Mouse (Mus musculus) G1E (cell line): ENCODE data around the gene Ndufs5. TPM values are rescaled to one million over a fixed set of nuclear protein-coding genes. Genes with fewer than 3 reads are reported as not detected.
A peak's percentile ranks its signal among the peaks of the same experiment; 100 is the strongest.

Source experiments
- ATAC-seq: 2 replicates; pipeline ENCODE4 v1.8.0; 2016; ENCODE audit warnings: mild to moderate bottlenecking; ENCODE audit not compliant: insufficient number of reproducible peaks, poor library complexity, low FRiP score, severe bottlenecking; ENCODE audit errors: extremely low read depth
- DNase-seq: peaks from one replicate; pipeline ENCODE4 v3.0.0; 2012; ENCODE audit warnings: low spot score
- H3K27me3 ChIP-seq: 2 replicates; pipeline ENCODE4 v1.6.1; 2012; ENCODE audit warnings: mild to moderate bottlenecking, low read length, inconsistent platforms; ENCODE audit not compliant: insufficient read depth
- H3K36me3 ChIP-seq: replicated peaks from 2 replicates; pipeline ENCODE3; 2012; ENCODE audit warnings: mild to moderate bottlenecking, inconsistent platforms
- H3K4me1 ChIP-seq: 2 replicates; pipeline ENCODE4 v1.6.1; 2012; ENCODE audit warnings: low read depth, low read length, inconsistent platforms, mixed read lengths; ENCODE audit not compliant: insufficient read depth
- H3K4me3 ChIP-seq: 2 replicates; pipeline ENCODE4 v1.5.1; 2012; ENCODE audit warnings: low read depth, mild to moderate bottlenecking, inconsistent platforms, low read length, moderate library complexity, mixed read lengths
- H3K9me3 ChIP-seq: replicated peaks from 2 replicates; pipeline ENCODE4 v1.6.1; 2012; ENCODE audit warnings: inconsistent platforms
- CTCF ChIP-seq: IDR thresholded peaks from 2 replicates; pipeline ENCODE4 v1.5.1; 2012; ENCODE audit warnings: low read depth, low read length, inconsistent platforms, mixed read lengths
- GATA1 ChIP-seq: IDR thresholded peaks from 2 replicates; pipeline ENCODE4 v1.6.1; 2012; ENCODE audit warnings: borderline replicate concordance, low read length, inconsistent platforms, mixed read lengths
- GATA2 ChIP-seq: IDR thresholded peaks from 2 replicates; pipeline ENCODE4 v1.6.1; 2012; ENCODE audit warnings: low read depth, low read length, inconsistent platforms, borderline replicate concordance
- POLR2AphosphoS5 ChIP-seq: IDR thresholded peaks from 2 replicates; pipeline ENCODE4 v1.6.1; 2012; ENCODE audit warnings: low read depth, low read length, inconsistent platforms; ENCODE audit not compliant: insufficient replicate concordance
- TAL1 ChIP-seq: conservative IDR thresholded peaks from 2 replicates; pipeline ENCODE4 v1.6.1; 2012; ENCODE audit warnings: low read depth, low read length, inconsistent platforms, mixed read lengths
- polyA plus RNA-seq: library from polyadenylated mRNA; stranded (reverse); fragments of >175 nt; gene quantifications from 2 replicates; pipeline ENCODE4 v1.2.3, GENCODE M21; 2012
- total RNA-seq, 2 experiments: library from RNA; stranded (forward) in 1 of 2; stranded (reverse) in 1 of 2; fragments of 200-1000 nt in 1 of 2; fragments of >200 nt in 1 of 2; fragmentation: Nextera tagmentation in 1 of 2; gene quantifications; 2 replicates each; pipeline ENCODE4 v1.2.3; 2014 to 2017

Gene Ndufs5
- total and polyA plus RNA-seq, 3 experiments: 6.6 to 87.6 (median 74.9) TPM

GRCm38 (mm10) chr4:123669696-123670095, 48.3 kb downstream of the Ndufs5 start:
- no peak for ATAC-seq
- no peak overlapping the region for H3K4me3 ChIP-seq

GRCm38 (mm10) chr4:123667260-123667867, 50.6 kb downstream of the Ndufs5 start:
- TF ChIP-seq GATA2: no peak
- no peak for TF ChIP-seq TAL1
- TF ChIP-seq GATA1: no peak
- peak; percentile 91 for TF ChIP-seq CTCF
- TF ChIP-seq POLR2AphosphoS5: no peak
- H3K4me3 ChIP-seq: no peak overlapping the region
- peaks cover 44% of the 10 kb centered on the region for H3K4me1 ChIP-seq
- DNase-seq (peak; percentile 44), ATAC-seq (no peak)
- no peaks in the 10 kb centered on the region for H3K9me3 ChIP-seq
- no peaks in the 10 kb centered on the region for H3K36me3 ChIP-seq
- H3K27me3 ChIP-seq: peaks cover 32% of the 10 kb centered on the region

More at GRCm38 (mm10) chr4:123669696-123670095, 48.3 kb downstream of the Ndufs5 start:
- Histone ChIP-seq H3K36me3 (no peaks in the 10 kb centered on the region), H3K4me1 (peaks cover 28% of the 10 kb centered on the region), H3K27me3 (peaks cover 25% of the 10 kb centered on the region), H3K9me3 (no peaks in the 10 kb centered on the region)
- DNase-seq: no peak
- TF ChIP-seq GATA1: no peak
- TF ChIP-seq TAL1: no peak
- TF ChIP-seq POLR2AphosphoS5: no peak
- TF ChIP-seq CTCF: no peak
- TF ChIP-seq GATA2: no peak

- H3K27me3 ChIP-seq: peaks cover 32% of the 10 kb centered on the region
- H3K4me1 ChIP-seq: peaks cover 47% of the 10 kb centered on the region
- no peaks in the 10 kb centered on the region for H3K36me3 ChIP-seq
- H3K9me3 ChIP-seq: no peaks in the 10 kb centered on the region
- no peak for DNase-seq
- ATAC-seq: 0 out of 2 replicates have a peak, but pooled peaks have one; percentile 31
- TF ChIP-seq CTCF: no peak
- no peak for TF ChIP-seq GATA1
- no peak for TF ChIP-seq TAL1
- no peak for TF ChIP-seq POLR2AphosphoS5
- no peak for TF ChIP-seq GATA2
- no peak overlapping the region for H3K4me3 ChIP-seq
Measured at GRCm38 (mm10) chr4:123666517-123666916, 51.5 kb downstream of the Ndufs5 start.

- H3K4me1 ChIP-seq: peaks cover 49% of the 10 kb centered on the region
Measured at GRCm38 (mm10) chr4:123665681-123666278, 52.2 kb downstream of the Ndufs5 start.

GRCm38 (mm10) chr4:123664951-123665661, 52.9 kb downstream of the Ndufs5 start:
- H3K27me3 ChIP-seq: peaks cover 24% of the 10 kb centered on the region
- DNase-seq (no peak), ATAC-seq (no peak)
- TF ChIP-seq CTCF: no peak
- no peak for TF ChIP-seq POLR2AphosphoS5
- no peak for TF ChIP-seq GATA1
- no peak for TF ChIP-seq TAL1
- TF ChIP-seq GATA2: no peak
- H3K36me3 ChIP-seq: no peaks in the 10 kb centered on the region
- no peaks in the 10 kb centered on the region for H3K9me3 ChIP-seq
- peaks cover 49% of the 10 kb centered on the region for H3K4me1 ChIP-seq
- peak overlapping the region; percentile 79 for H3K4me3 ChIP-seq

More at GRCm38 (mm10) chr4:123665681-123666278, 52.2 kb downstream of the Ndufs5 start:
- Histone ChIP-seq H3K4me3 (no peak overlapping the region), H3K9me3 (no peaks in the 10 kb centered on the region), H3K36me3 (no peaks in the 10 kb centered on the region), H3K27me3 (peaks cover 29% of the 10 kb centered on the region)
- DNase-seq (no peak), ATAC-seq (no peak)
- TF ChIP-seq GATA2 (no peak), GATA1 (no peak), POLR2AphosphoS5 (no peak), TAL1 (no peak), CTCF (no peak)

- H3K36me3 ChIP-seq: no peaks in the 10 kb centered on the region
- H3K4me3 ChIP-seq: peak overlapping the region; percentile 79
- H3K27me3 ChIP-seq: peaks cover 18% of the 10 kb centered on the region
- H3K9me3 ChIP-seq: no peaks in the 10 kb centered on the region
- H3K4me1 ChIP-seq: peaks cover 49% of the 10 kb centered on the region
- ATAC-seq (peak; percentile 86), DNase-seq (peak; percentile 73)
- no peak for TF ChIP-seq POLR2AphosphoS5
- TF ChIP-seq GATA2: no peak
- TF ChIP-seq GATA1: no peak
- TF ChIP-seq TAL1: no peak
- TF ChIP-seq CTCF: no peak
Measured at GRCm38 (mm10) chr4:123664021-123664950, 53.7 kb downstream of the Ndufs5 start.
